Mouse (Mus musculus) small intestine, adult 2 months (tissue): Measurements from ENCODE around the gene Ankra2. TPM values are rescaled to one million over a fixed set of nuclear protein-coding genes. Genes with fewer than 3 reads are reported as not detected.
A peak's percentile ranks its signal among the peaks of the same experiment; 100 is the strongest.

Experiments used
- H3K27ac ChIP-seq: fragments of 200-500 bp; 2 replicates; pipeline ENCODE4 v1.5.1; 2012; ENCODE audit warnings: low read depth, low read length, control low read depth, inconsistent platforms; ENCODE audit not compliant: insufficient read depth
- H3K27me3 ChIP-seq: fragments of 200-500 bp; 2 replicates; pipeline ENCODE4 v1.6.1; 2012; ENCODE audit warnings: mild to moderate bottlenecking, moderate library complexity, low read length, inconsistent platforms; ENCODE audit not compliant: control insufficient read depth, insufficient read depth
- H3K36me3 ChIP-seq: fragments of 200-500 bp; 2 replicates; pipeline ENCODE4 v1.6.1; 2012; ENCODE audit warnings: mild to moderate bottlenecking, low read length, control low read depth, inconsistent platforms; ENCODE audit not compliant: control insufficient read depth, insufficient read depth
- H3K4me1 ChIP-seq: fragments of 200-500 bp; 2 replicates; pipeline ENCODE4 v1.6.1; 2012; ENCODE audit warnings: low read length, inconsistent platforms, mixed read lengths; ENCODE audit not compliant: control insufficient read depth, insufficient read depth, insufficient read length
- H3K4me3 ChIP-seq: fragments of 200-500 bp; 2 replicates; pipeline ENCODE4 v1.5.1; 2012; ENCODE audit warnings: low read depth, mild to moderate bottlenecking, control low read depth, inconsistent platforms, low read length, moderate library complexity
- CTCF ChIP-seq: fragments of 200-500 bp; IDR thresholded peaks from 2 replicates; pipeline ENCODE4 v1.5.1; 2012; ENCODE audit warnings: low read depth, mild to moderate bottlenecking, control low read depth, inconsistent platforms, low read length, moderate library complexity, mixed read lengths; ENCODE audit not compliant: insufficient replicate concordance, insufficient read length; ENCODE audit errors: extremely low read depth
- POLR2A ChIP-seq: fragments of 200-500 bp; IDR thresholded peaks from 2 replicates; pipeline ENCODE4 v1.6.1; 2012; ENCODE audit warnings: low read depth, mild to moderate bottlenecking, control low read depth, inconsistent platforms, low read length, moderate library complexity
- WGBS: fragments of 180-500 bp; shearing (Covaris S2); methylation state at CpG from one replicate; pipeline ENCODE4 v1.1.7; 2018; 5-methylcytosine and 5-hydroxymethylcytosine counted together
- polyA plus RNA-seq: library from polyadenylated mRNA; depleted of rRNA; stranded (reverse); fragments of >200 nt; gene quantifications from 2 replicates; pipeline ENCODE4 v1.2.3, GENCODE M21; 2012

Gene Ankra2
- polyA plus RNA-seq, 1 experiment, result 6.4 TPM

- peaks cover 42% of the 10 kb centered on the region for H3K36me3 ChIP-seq
- TF ChIP-seq CTCF, result no peak
- no peak for TF ChIP-seq POLR2A
- H3K4me3 ChIP-seq, result no peak overlapping the region
- no peaks in the 10 kb centered on the region for H3K27me3 ChIP-seq
- no peak overlapping the region for H3K27ac ChIP-seq
- WGBS, result 74% methylated on average over 4 of the region's 4 CpGs
- H3K4me1 ChIP-seq, result peaks cover 3% of the 10 kb centered on the region; the same call in 1 of the 2 replicates
Measured at GRCm38 (mm10) chr13:98308724-98309123, 45.9 kb downstream of the Ankra2 start.

GRCm38 (mm10) chr13:98311597-98311996 is 48.7 kb downstream of the Ankra2 start:
- WGBS, result 44% methylated on average over 5 of the region's 5 CpGs
- Histone ChIP-seq H3K36me3 (peaks cover 45% of the 10 kb centered on the region), H3K4me1 (peaks cover 3% of the 10 kb centered on the region; the same call in 1 of the 2 replicates), H3K4me3 (no peak overlapping the region), H3K27me3 (no peaks in the 10 kb centered on the region), H3K27ac (peak overlapping the region; percentile 56)
- no peak for TF ChIP-seq POLR2A
- no peak for TF ChIP-seq CTCF

GRCm38 (mm10) chr13:98313631-98314030 is 50.8 kb downstream of the Ankra2 start:
- peaks cover 44% of the 10 kb centered on the region for H3K36me3 ChIP-seq
- H3K27ac ChIP-seq, result no peak overlapping the region
- WGBS, result 57% methylated on average over 7 of the region's 7 CpGs
- H3K27me3 ChIP-seq, result no peaks in the 10 kb centered on the region
- H3K4me1 ChIP-seq, result peaks cover 3% of the 10 kb centered on the region; the same call in 1 of the 2 replicates
- no peak overlapping the region for H3K4me3 ChIP-seq
- TF ChIP-seq POLR2A, result no peak
- TF ChIP-seq CTCF, result no peak

GRCm38 (mm10) chr13:98315124-98315523 is 52.2 kb downstream of the Ankra2 start:
- Histone ChIP-seq H3K4me3 (no peak overlapping the region), H3K36me3 (peaks cover 34% of the 10 kb centered on the region), H3K27me3 (no peaks in the 10 kb centered on the region), H3K4me1 (peaks cover 3% of the 10 kb centered on the region; the same call in 1 of the 2 replicates), H3K27ac (no peak overlapping the region)
- WGBS, result 25% methylated on average over 4 of the region's 4 CpGs
- TF ChIP-seq CTCF, result no peak
- no peak for TF ChIP-seq POLR2A

- peaks cover 3% of the 10 kb centered on the region; the same call in 1 of the 2 replicates for H3K4me1 ChIP-seq
- peak overlapping the region; percentile 74 for H3K4me3 ChIP-seq
- TF ChIP-seq POLR2A (no peak), CTCF (no peak)
- no peaks in the 10 kb centered on the region for H3K27me3 ChIP-seq
- no peak overlapping the region for H3K27ac ChIP-seq
- WGBS, result 1% methylated on average over 16 of the region's 17 CpGs
- peaks cover 24% of the 10 kb centered on the region for H3K36me3 ChIP-seq
Measured at GRCm38 (mm10) chr13:98316140-98316479, 53.2 kb downstream of the Ankra2 start.

GRCm38 (mm10) chr13:98316480-98317245 is 53.8 kb downstream of the Ankra2 start, which contains the start of gene Btf3:
Gene Btf3 (minus strand): TSS chr13:98317006.
- Histone ChIP-seq H3K36me3 (peaks cover 19% of the 10 kb centered on the region), H3K27ac (peak within 1 kb of the TSS; percentile 57), H3K4me1 (peaks cover 3% of the 10 kb centered on the region; the same call in 1 of the 2 replicates), H3K27me3 (no peaks in the 10 kb centered on the region), H3K4me3 (peak within 1 kb of the TSS; percentile 74)
- WGBS, result under 1% methylated on average over 89 of the region's 90 CpGs
- TF ChIP-seq CTCF (0 out of 2 replicates have a peak, but pooled peaks have one; percentile 3), POLR2A (peak; percentile 88; the same call in 1 of the 2 replicates)

GRCm38 (mm10) chr13:98317246-98317677 is 54.4 kb downstream of the Ankra2 start:
- peaks cover 14% of the 10 kb centered on the region for H3K36me3 ChIP-seq
- WGBS, result under 1% methylated on average over 16 of the region's 16 CpGs
- TF ChIP-seq CTCF (no peak), POLR2A (no peak)
- peak overlapping the region; percentile 57 for H3K27ac ChIP-seq
- no peaks in the 10 kb centered on the region for H3K27me3 ChIP-seq
- H3K4me3 ChIP-seq, result peak overlapping the region; percentile 74
- no peaks in the 10 kb centered on the region for H3K4me1 ChIP-seq
